Mouse (Mus musculus): ENCODE results near the gene Coro1c.

Coro1c gene

DNA sequence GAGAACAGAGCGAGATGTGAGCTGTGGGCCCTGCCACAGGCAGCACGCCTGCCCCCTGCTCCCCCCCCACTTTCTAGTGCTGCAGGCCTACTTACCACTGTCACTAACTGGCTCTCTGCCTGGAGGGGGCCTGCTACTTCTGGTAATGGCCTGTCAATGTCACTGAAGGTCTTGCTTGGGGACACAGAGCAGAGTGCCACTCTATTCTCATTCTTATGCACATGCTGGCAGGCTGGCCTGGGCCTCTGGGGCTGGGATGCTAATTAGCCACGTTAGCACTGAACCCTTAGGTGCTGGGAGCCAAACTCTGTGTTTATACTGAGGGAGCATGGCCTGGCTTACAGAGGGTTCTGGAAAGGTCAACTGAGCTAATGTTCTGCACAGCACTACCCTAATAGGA is 52.9 kb downstream of the Coro1c start:
- no peak for DNase-seq (ENCODE audit: low spot score)

- no peak for DNase-seq (ENCODE audit: low spot score)
These were observed 53.4 kb downstream of the Coro1c start for GRCm38 (mm10) chr5:113855117-113855516.

DNA sequence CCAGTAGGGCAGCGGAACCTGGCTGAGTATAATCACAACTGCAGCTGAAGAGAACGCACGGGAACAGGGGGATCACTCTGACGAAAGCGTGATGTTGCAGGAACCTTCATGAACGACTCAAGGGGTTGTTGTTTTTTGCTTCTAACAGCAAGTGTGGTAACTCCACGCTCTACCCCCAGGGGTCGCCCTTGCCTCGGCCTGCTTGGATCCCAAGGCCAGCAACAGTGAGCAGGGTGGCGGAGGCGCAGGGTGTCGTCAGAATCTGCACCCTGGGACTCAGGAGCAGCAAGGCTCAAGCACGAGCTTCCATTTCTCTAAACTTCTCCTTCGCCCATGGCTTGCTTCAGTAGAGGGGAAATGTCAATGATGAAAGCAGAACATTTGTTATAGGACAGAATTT is 54.1 kb downstream of the Coro1c start:
- peak; percentile 76 for DNase-seq (ENCODE audit: low spot score)

- DNase-seq (ENCODE audit: low spot score) = no peak
These were observed 55.0 kb downstream of the Coro1c start for GRCm38 (mm10) chr5:113853541-113853940.

GRCm38 (mm10) chr5:113852463-113852862 is 56.1 kb downstream of the Coro1c start:
- DNase-seq (ENCODE audit: low spot score) = no peak

DNA sequence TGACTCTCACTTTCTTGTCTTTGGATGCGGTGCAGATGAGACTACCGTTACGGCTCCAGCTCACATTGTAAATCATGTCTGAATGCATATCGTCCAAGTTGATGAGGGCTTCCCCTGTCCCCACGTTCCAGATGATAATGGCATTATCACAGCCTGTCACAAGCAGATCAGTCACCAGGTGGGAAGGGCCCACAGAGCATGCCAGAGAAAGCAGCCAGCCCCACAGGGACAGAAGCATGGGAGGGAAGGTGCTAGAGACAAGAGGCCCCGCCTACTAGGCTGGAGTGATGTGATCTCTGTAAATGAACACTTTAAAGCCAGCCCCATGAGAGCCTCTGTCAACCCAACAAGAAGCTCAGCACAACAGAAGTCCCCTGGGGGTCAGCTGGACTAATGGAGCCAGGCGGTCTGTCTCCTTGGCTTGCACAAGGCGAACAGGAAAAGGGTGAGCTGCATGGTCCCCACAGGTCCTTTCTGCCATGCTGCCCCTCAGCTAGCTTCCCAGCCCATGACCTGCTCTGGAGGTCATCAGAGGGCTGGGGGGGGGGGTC is 57.8 kb downstream of the Coro1c start:
- DNase-seq (ENCODE audit: low spot score) = no peak

- no peak for DNase-seq (ENCODE audit: low spot score)
These were observed 60.9 kb downstream of the Coro1c start for GRCm38 (mm10) chr5:113847636-113848035.

DNA sequence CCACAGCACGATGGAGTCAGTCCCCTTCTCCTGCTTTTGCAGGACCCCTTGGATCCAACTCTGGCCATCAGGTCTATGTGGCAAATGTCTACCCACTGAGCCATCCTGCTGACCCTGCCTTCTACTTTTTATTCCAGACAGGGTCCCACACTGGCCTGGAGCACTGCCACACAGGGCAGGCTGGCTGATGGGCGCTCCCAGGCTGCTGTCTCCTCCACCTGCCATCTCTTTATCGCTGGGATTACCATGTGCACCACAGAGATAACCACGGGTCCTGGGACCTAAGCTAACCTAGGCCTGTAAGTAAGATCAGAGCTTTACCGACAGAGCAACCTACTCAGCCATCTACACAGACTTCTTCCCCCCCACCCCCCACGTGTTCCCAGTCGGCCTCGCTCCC is 61.9 kb downstream of the Coro1c start:
- no peak for DNase-seq (ENCODE audit: low spot score)

DNA sequence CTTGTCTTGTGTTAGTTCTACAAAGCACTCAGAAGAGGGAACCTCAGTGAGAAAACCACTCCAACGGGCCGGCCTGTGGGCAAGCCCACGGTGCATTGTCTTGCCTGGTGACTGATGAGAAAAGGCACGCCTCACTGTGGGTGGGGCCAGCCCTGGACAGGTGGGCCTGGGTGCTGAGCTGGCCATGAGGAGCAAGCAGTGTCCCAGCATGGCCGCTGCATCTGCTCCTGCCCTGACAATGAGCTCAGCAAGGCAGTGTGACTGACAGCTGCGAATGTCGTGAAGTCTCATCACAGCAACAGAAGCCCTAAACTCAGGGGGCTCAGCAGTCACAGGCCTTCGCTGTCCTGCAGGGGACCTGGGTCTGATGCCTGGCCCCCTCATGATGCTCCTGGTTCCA is 62.9 kb downstream of the Coro1c start:
- DNase-seq (ENCODE audit: low spot score) = no peak

DNA sequence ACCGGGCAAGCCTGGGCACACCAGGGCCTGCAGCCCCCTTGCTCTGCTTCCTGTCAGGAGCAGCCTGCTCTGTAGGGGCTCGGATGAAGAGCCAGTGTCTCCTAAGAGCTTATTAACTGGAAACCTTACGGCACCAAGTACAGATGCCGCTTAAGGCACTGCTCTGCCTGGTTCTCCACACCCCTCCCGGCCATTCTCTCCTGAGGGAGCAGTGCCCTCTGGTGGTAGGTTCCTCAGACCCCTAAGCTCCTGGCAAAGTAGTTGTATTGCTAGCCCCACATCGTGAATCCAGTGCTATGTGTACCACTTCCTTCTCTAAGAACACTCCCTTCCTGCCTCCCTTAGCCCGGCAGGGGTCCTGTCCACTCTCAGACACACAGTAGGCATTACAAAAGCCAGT is 63.8 kb downstream of the Coro1c start:
- DNase-seq (ENCODE audit: low spot score) = no peak

- DNase-seq (ENCODE audit: low spot score) = no peak
These were observed 64.5 kb downstream of the Coro1c start for GRCm38 (mm10) chr5:113844106-113844505.

DNA sequence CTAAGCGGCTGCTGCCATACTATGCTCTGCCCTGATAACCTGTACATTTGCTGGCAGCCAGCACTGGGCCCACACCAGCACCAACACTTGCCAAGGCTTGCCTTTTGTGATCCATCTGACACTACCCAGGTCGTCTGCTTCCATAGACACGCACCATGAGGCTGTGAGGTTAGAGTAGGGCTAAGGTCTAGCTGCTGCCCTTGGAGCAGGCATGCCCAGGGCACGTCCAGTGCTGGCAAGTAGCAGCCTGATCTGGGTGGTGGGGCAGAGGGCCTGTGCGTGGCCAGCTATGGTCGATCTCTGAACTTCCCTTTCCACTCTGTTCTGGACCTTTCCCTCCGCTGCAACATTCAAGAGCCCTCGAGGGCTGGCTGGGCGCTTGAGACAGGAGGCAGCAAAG is 65.7 kb downstream of the Coro1c start:
- DNase-seq (ENCODE audit: low spot score) = no peak

DNA sequence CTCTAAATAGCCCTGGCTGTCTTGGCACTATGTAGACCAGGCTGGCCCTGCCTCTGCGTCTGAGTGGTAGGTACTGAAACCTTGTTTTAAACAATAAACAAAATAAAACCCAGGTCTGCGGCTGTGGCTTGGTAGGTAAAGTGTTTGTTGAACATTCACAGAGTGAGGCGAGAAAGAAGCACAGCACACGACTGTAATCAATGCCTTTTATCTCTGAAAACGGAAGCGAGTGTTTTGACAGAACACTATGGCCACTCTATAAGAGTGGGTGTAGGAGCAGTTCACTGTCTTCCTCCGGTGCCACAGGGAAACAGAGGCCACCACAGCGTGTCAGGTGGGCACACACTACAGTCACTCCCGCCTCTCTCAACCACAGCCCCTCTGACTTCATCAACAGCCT is 66.3 kb downstream of the Coro1c start:
- no peak for DNase-seq (ENCODE audit: low spot score)

GRCm38 (mm10) chr5:113841243-113842225 is 67.0 kb downstream of the Coro1c start:
- DNase-seq (ENCODE audit: low spot score) = no peak

DNA sequence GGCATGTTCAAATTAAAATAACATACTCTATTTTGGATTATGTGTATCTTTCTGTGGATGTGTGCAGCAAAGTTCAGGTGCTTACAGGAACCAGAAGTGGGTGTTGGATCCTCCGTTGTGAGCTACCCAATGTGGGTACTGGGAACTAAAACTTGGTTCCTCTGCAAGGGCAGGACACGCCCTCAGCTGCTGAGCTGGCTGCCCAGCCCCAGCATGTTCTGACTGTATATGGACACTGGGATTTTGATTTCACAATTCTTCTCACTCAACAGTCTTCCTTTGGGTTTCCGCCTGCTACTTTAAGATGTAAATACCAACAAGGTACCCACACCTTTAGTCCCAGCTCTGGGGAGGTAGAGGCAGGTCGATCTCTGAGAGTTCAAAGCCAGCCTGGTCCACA is 68.1 kb downstream of the Coro1c start:
- no peak for DNase-seq (ENCODE audit: low spot score)

GRCm38 (mm10) chr5:113836961-113837360 is 71.6 kb downstream of the Coro1c start:
- no peak for DNase-seq (ENCODE audit: low spot score)

GRCm38 (mm10) chr5:113833316-113833947 is 75.1 kb downstream of the Coro1c start:
- no peak for DNase-seq (ENCODE audit: low spot score)

DNA sequence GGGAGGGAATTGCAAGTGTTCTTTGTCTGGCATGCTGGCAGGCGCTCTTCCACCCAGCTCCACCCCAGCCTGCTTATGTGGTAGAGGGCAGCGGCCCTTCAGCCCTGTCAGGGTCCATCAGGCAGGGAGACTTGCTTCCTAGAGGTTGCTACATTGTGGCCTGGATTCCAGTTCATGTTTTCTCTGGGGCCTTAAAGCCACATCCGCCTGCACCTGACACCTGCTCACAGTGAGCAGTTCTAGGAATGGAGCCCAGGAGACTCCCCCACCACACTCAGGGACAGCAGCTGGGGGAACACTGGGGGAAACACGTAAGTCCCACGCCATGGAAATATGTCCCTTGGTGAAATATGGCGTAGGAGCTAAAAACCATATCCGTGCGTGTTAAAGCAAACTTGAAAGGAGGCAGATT is 76.1 kb downstream of the Coro1c start, which contains the start of gene Selplg:
Gene Selplg (minus strand): TSS at position 155 of the 412 bp plus-strand sequence.
- DNase-seq (ENCODE audit: low spot score) = no peak

- DNase-seq (ENCODE audit: low spot score) = no peak
These were observed 76.8 kb downstream of the Coro1c start for GRCm38 (mm10) chr5:113831741-113832140.

DNA sequence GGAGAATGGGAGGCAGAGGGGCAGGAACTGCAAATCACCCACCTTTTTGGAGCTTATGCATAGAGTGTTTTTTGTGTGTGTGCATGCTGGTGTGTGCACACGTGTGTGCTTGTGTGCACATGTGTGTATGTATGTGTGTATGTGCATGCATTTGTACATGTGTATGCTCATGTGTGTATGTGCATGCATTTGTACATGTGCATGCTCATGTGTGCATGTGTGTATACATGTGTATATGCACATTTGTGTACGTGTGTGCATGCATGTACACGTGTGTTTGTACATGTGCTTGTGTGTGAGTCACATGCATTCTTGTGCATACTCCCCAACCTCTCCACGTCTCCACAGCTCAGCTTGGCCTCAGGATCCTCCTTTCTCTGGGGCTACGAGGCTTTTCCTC is 77.8 kb downstream of the Coro1c start:
- no peak for DNase-seq (ENCODE audit: low spot score)

- DNase-seq (ENCODE audit: low spot score) = no peak
These were observed 78.3 kb downstream of the Coro1c start for GRCm38 (mm10) chr5:113830292-113830643.

DNA sequence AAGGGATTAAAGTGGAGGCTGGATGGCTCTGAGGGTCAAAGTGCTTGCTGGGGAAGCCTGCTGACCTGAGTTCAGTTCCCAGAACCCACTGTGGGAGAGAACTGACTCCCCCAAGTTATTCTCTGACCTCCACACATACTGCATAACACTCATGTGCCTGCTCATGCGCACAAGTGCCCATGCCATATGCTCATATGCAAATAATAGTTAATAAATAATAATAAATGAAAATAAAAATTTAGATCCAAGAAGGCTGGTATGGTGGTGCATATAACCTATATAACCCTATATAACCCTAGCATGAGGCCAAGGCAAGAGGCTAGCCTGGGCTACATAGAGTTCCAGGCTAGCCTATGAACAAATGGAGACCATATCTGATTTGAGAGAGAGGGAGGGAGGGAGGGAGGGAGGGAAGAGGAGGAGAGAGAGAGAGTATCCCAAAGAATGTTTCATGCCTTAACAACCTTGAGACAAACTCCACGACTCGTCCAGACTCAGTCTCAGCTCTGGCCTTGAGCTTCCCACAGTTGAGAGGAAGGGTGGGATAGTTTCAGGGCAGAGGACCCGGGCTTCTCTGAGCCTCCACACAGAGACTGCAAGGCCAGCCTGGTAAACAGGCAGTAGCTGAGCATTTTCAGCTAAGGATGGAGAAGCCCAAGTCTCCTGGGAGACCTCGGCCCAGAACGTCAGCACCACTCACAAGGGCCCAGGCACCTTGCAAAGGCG is 78.8 kb downstream of the Coro1c start:
- DNase-seq (ENCODE audit: low spot score) = no peak
